Mouse (Mus musculus) gastrocnemius, postnatal 36 days (tissue): ENCODE measurements around the gene Pop7. TPM values are rescaled to one million over a fixed set of nuclear protein-coding genes. Genes with fewer than 3 reads are reported as not detected.

Experiments used
- microRNA-seq, 2 experiments: library from miRNA; unstranded; fragments of <30 nt; microRNA quantifications; one replicate each; pipeline ENCODE4 v1.2.0; 2021
- total RNA-seq, 2 experiments: library from RNA; stranded (reverse); gene quantifications; 2 replicates each; pipeline ENCODE4 v1.2.3; 2021

The Pop7 gene
- total RNA-seq, 2 experiments from 2014 or later = 8.6 to 9.9 TPM

Small RNA genes within 50 kb of the gene (microRNA-seq; reads per million reads assigned to microRNA genes)
- 0 reads per million in 2 experiments for gene Mir6418

Other genes starting within 250 kb of the Pop7 start
- 10 to 100 TPM; 25.2 to 41.2 TPM for gene Ache, start 215.0 kb downstream of the Pop7 start, total RNA-seq
- 10 to 100 TPM; 17.6 to 25.1 TPM for gene Ufsp1, start 207.9 kb downstream of the Pop7 start, total RNA-seq
- gene Srrt, start 194.8 kb downstream of the Pop7 start, total RNA-seq = 10 to 100 TPM; 27.7 to 39.8 TPM
- gene Trip6, start 188.1 kb downstream of the Pop7 start, total RNA-seq = 1 to 10 TPM; 3.7 to 4.1 TPM
- 1 to 10 TPM; 2.4 to 2.5 TPM for gene Slc12a9, start 168.9 kb downstream of the Pop7 start, total RNA-seq
- 10 to 100 TPM; 12.1 to 13.4 TPM for gene Ephb4, start 152.4 kb downstream of the Pop7 start, total RNA-seq
- under 1 TPM; 0.02 to 0.03 TPM for gene Zan, start 25.5 kb downstream of the Pop7 start, total RNA-seq
- gene Gigyf1, start 16.0 kb upstream of the Pop7 start, total RNA-seq = 10 to 100 TPM; 17.4 to 23.4 TPM
- gene Epo, start 30.7 kb upstream of the Pop7 start, total RNA-seq = not detected
- 100 to 1,000 TPM; 107 to 129 TPM for gene Gnb2, start 31.0 kb upstream of the Pop7 start, total RNA-seq
- gene Actl6b, start 51.0 kb upstream of the Pop7 start, total RNA-seq = not detected
- gene Tfr2, start 67.3 kb upstream of the Pop7 start, total RNA-seq = not detected
- gene Mospd3, start 98.5 kb upstream of the Pop7 start, total RNA-seq = 10 to 100 TPM in 1 of 2 experiments, 1 to 10 TPM in 1; 9.6 to 13.7 TPM
- gene Pcolce, start 111.3 kb upstream of the Pop7 start, total RNA-seq = 10 to 100 TPM; 57.1 to 66.1 TPM
- not detected for gene Fbxo24, start 126.5 kb upstream of the Pop7 start, total RNA-seq
- gene Lrch4, start 126.6 kb upstream of the Pop7 start, total RNA-seq = 10 to 100 TPM; 13.6 to 13.8 TPM
- gene Gm20605, start 126.7 kb upstream of the Pop7 start, total RNA-seq = 1 to 10 TPM; 2.0 to 2.9 TPM
- 1 to 10 TPM; 2.3 to 2.7 TPM for gene Sap25, start 138.8 kb upstream of the Pop7 start, total RNA-seq
- under 1 TPM; 0.47 to 0.48 TPM for gene Irs3, start 143.2 kb upstream of the Pop7 start, total RNA-seq
- 1 to 10 TPM; 3.8 to 4.6 TPM for gene Agfg2, start 182.2 kb upstream of the Pop7 start, total RNA-seq
- gene Nyap1, start 239.1 kb upstream of the Pop7 start, total RNA-seq = under 1 TPM; 0.20 to 0.28 TPM
- 10 to 100 TPM; 52.2 to 55.6 TPM for gene Tsc22d4, start 243.2 kb upstream of the Pop7 start, total RNA-seq